Mouse (Mus musculus) 416B (cell line): ENCODE measurements around the gene Fnip1.

Experiments used
- DNase-seq: peaks from one replicate; pipeline ENCODE4 v3.0.0; 2011; ENCODE audit warnings: low read depth

Gene Fnip1

DNA sequence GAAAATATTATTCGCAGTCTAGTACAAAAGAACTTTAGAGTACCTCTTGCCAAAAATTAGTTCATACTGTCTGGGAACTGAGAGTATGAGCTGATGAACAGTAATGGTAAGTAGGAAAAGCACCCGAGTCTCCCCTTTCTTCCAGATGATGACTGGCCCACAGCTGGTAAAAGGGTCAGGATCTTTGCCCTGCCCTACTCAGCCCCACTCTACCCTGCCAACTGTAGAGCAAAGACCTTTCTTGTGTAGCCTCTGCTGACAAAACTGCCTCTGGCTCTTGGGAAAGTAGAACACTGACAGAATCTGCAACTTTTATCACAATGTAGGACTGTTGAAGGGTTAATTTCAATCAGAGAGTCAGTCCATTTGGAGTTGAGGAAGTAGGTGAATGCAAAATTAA, 117.0 kb downstream of the Fnip1 start:
- DNase-seq, result no peak

DNA sequence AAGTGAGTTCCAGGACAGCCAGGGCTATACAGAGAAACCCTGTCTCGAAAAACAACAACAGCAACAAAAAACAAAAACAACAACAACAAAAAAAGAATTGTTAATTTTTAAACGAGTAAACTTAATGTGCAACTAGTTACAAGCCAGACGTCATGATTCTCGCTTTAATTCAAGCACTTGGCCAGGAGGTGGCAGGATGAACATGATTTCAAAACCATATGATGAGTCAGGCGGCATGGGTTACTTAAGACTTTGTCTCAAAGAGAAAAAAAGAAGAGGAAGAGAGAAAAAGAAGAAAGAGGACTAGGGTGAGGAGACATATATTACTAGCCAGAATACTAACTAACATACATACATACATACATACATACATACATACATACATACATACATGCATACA, 124.8 kb downstream of the Fnip1 start:
- peak; percentile 89 for DNase-seq
